Mouse (Mus musculus) embryonic facial prominence, embryonic 10.5 days (tissue): ENCODE data around the gene C530008M17Rik. TPM values are rescaled to one million over a fixed set of nuclear protein-coding genes. Genes with fewer than 3 reads are reported as not detected.

Source experiments
- DNase-seq: peaks from one replicate; pipeline ENCODE4 v3.0.0-alpha.2; 2017; ENCODE audit warnings: low spot score
- H3K27ac ChIP-seq: fragments of 300-500 bp; sonication (generic); replicated peaks from 2 replicates; pipeline ENCODE4 v1.5.1; 2016; ENCODE audit warnings: mild to moderate bottlenecking
- H3K27me3 ChIP-seq: fragments of 300-500 bp; sonication (generic); replicated peaks from 2 replicates; pipeline ENCODE4 v1.6.1; 2016; ENCODE audit warnings: low read depth, mild to moderate bottlenecking; ENCODE audit not compliant: poor library complexity, severe bottlenecking
- H3K36me3 ChIP-seq: fragments of 300-500 bp; sonication (generic); replicated peaks from 2 replicates; pipeline ENCODE4 v1.6.1; 2016; ENCODE audit warnings: mild to moderate bottlenecking, moderate library complexity
- H3K4me1 ChIP-seq: fragments of 300-500 bp; sonication (generic); 2 replicates; pipeline ENCODE4 v1.6.1; 2016
- H3K4me3 ChIP-seq: fragments of 300-500 bp; sonication (generic); 2 replicates; pipeline ENCODE4 v1.5.1; 2016; ENCODE audit warnings: mild to moderate bottlenecking, moderate library complexity
- H3K9me3 ChIP-seq: fragments of 300-500 bp; sonication (generic); 2 replicates; pipeline ENCODE4 v1.6.1; 2016; ENCODE audit warnings: mild to moderate bottlenecking
- WGBS: fragments of 180-500 bp; shearing (Covaris S2); methylation state at CpG from one replicate; pipeline ENCODE4 v1.1.7; 2016; 5-methylcytosine and 5-hydroxymethylcytosine counted together
- polyA plus RNA-seq: library from polyadenylated mRNA; unstranded; fragments of >200 nt; fragmentation: Nextera tagmentation; extraction: Ambion mirVana; gene quantifications from 2 replicates; pipeline ENCODE4 v1.2.1, GENCODE M21; 2016

The C530008M17Rik gene
- polyA plus RNA-seq, 1 experiment from 2014 or later: 33.4 TPM

- Histone ChIP-seq H3K4me1 (peaks cover 7% of the 10 kb centered on the region), H3K27me3 (no peaks in the 10 kb centered on the region), H3K4me3 (no peak overlapping the region), H3K9me3 (no peaks in the 10 kb centered on the region), H3K36me3 (peaks cover 38% of the 10 kb centered on the region), H3K27ac (peak overlapping the region; percentile 44; the same call in 1 of the 2 replicates)
- 71% methylated on average over 17 of the region's 17 CpGs for WGBS
- no peak for DNase-seq
Observed at GRCm38 (mm10) chr5:76832529-76833210, 176.4 kb downstream of the C530008M17Rik start.

- Histone ChIP-seq H3K4me3 (no peak overlapping the region), H3K36me3 (peaks cover 16% of the 10 kb centered on the region; the same call in 1 of the 2 replicates), H3K4me1 (peaks cover 8% of the 10 kb centered on the region), H3K9me3 (no peaks in the 10 kb centered on the region), H3K27ac (no peak overlapping the region), H3K27me3 (no peaks in the 10 kb centered on the region)
- 60% methylated on average over 5 of the region's 5 CpGs for WGBS
- no peak for DNase-seq
Observed at GRCm38 (mm10) chr5:76837018-76837417, 180.7 kb downstream of the C530008M17Rik start.

- peaks cover 10% of the 10 kb centered on the region; the same call in 1 of the 2 replicates for H3K36me3 ChIP-seq
- no peaks in the 10 kb centered on the region for H3K27me3 ChIP-seq
- peaks cover 3% of the 10 kb centered on the region; the same call in 1 of the 2 replicates for H3K4me1 ChIP-seq
- no peak overlapping the region for H3K4me3 ChIP-seq
- WGBS: 87% methylated on average over 6 of the region's 6 CpGs
- no peak for DNase-seq
- H3K9me3 ChIP-seq: no peaks in the 10 kb centered on the region
- H3K27ac ChIP-seq: no peak overlapping the region
Observed at GRCm38 (mm10) chr5:76839786-76840185, 183.5 kb downstream of the C530008M17Rik start.

- 93% methylated on average over 2 of the region's 2 CpGs for WGBS
- H3K27me3 ChIP-seq: no peaks in the 10 kb centered on the region
- H3K4me1 ChIP-seq: peaks cover 3% of the 10 kb centered on the region; the same call in 1 of the 2 replicates
- H3K4me3 ChIP-seq: no peak overlapping the region
- H3K36me3 ChIP-seq: peaks cover 17% of the 10 kb centered on the region
- H3K9me3 ChIP-seq: no peaks in the 10 kb centered on the region
- H3K27ac ChIP-seq: no peak overlapping the region
- DNase-seq: no peak
Observed at GRCm38 (mm10) chr5:76841859-76842258, 185.5 kb downstream of the C530008M17Rik start.

- 21% methylated on average over 4 of the region's 4 CpGs for WGBS
- Histone ChIP-seq H3K4me1 (peaks cover 3% of the 10 kb centered on the region; the same call in 1 of the 2 replicates), H3K4me3 (no peak overlapping the region), H3K9me3 (no peaks in the 10 kb centered on the region), H3K27me3 (no peaks in the 10 kb centered on the region), H3K36me3 (peaks cover 19% of the 10 kb centered on the region), H3K27ac (no peak overlapping the region)
- DNase-seq: peak; percentile 71
Observed at GRCm38 (mm10) chr5:76843448-76843847, 187.1 kb downstream of the C530008M17Rik start.

GRCm38 (mm10) chr5:76843851-76844419, 187.6 kb downstream of the C530008M17Rik start:
- Histone ChIP-seq H3K9me3 (no peaks in the 10 kb centered on the region), H3K4me3 (no peak overlapping the region), H3K27me3 (no peaks in the 10 kb centered on the region), H3K36me3 (peaks cover 24% of the 10 kb centered on the region), H3K27ac (no peak overlapping the region), H3K4me1 (peaks cover 3% of the 10 kb centered on the region; the same call in 1 of the 2 replicates)
- WGBS: 89% methylated on average over 9 of the region's 9 CpGs
- no peak for DNase-seq

- Histone ChIP-seq H3K27ac (no peak overlapping the region), H3K4me1 (peaks cover 3% of the 10 kb centered on the region; the same call in 1 of the 2 replicates)
- WGBS: 93% methylated on average over 14 of the region's 14 CpGs
Observed at GRCm38 (mm10) chr5:76844618-76845186, 188.4 kb downstream of the C530008M17Rik start.

GRCm38 (mm10) chr5:76847106-76847505, 190.8 kb downstream of the C530008M17Rik start:
- Histone ChIP-seq H3K9me3 (no peaks in the 10 kb centered on the region), H3K4me1 (peaks cover 7% of the 10 kb centered on the region; the same call in 1 of the 2 replicates), H3K27ac (no peak overlapping the region), H3K27me3 (no peaks in the 10 kb centered on the region), H3K4me3 (no peak overlapping the region), H3K36me3 (peaks cover 35% of the 10 kb centered on the region)
- DNase-seq: no peak
- 88% methylated on average over 6 of the region's 6 CpGs for WGBS

More at GRCm38 (mm10) chr5:76844618-76845186, 188.4 kb downstream of the C530008M17Rik start:
- Histone ChIP-seq H3K9me3 (no peaks in the 10 kb centered on the region), H3K36me3 (peaks cover 32% of the 10 kb centered on the region), H3K27me3 (no peaks in the 10 kb centered on the region), H3K4me3 (no peak overlapping the region)
- DNase-seq: no peak

- H3K4me3 ChIP-seq: no peak overlapping the region
- WGBS: 83% methylated on average over 4 of the region's 4 CpGs
- peaks cover 11% of the 10 kb centered on the region for H3K4me1 ChIP-seq
- no peaks in the 10 kb centered on the region for H3K9me3 ChIP-seq
- DNase-seq: no peak
- peaks cover 24% of the 10 kb centered on the region for H3K27me3 ChIP-seq
- peaks cover 49% of the 10 kb centered on the region for H3K36me3 ChIP-seq
- peak overlapping the region; percentile 35; the same call in 1 of the 2 replicates for H3K27ac ChIP-seq
Observed at GRCm38 (mm10) chr5:76851316-76851715, 195.0 kb downstream of the C530008M17Rik start.

GRCm38 (mm10) chr5:76853549-76853948, 197.2 kb downstream of the C530008M17Rik start:
- no peak overlapping the region for H3K4me3 ChIP-seq
- no peaks in the 10 kb centered on the region for H3K9me3 ChIP-seq
- WGBS: 17% methylated on average over 10 of the region's 10 CpGs
- peak; percentile 91 for DNase-seq
- H3K27ac ChIP-seq: no peak overlapping the region
- peaks cover 46% of the 10 kb centered on the region for H3K27me3 ChIP-seq
- peaks cover 63% of the 10 kb centered on the region for H3K36me3 ChIP-seq
- peaks cover 30% of the 10 kb centered on the region for H3K4me1 ChIP-seq

GRCm38 (mm10) chr5:76855829-76856600, 199.7 kb downstream of the C530008M17Rik start:
- H3K4me1 ChIP-seq: peaks cover 25% of the 10 kb centered on the region
- peak overlapping the region; percentile 51; the same call in 1 of the 2 replicates for H3K27ac ChIP-seq
- 20% methylated on average over 25 of the region's 25 CpGs for WGBS
- peak overlapping the region; percentile 54 for H3K4me3 ChIP-seq
- no peaks in the 10 kb centered on the region for H3K9me3 ChIP-seq
- H3K36me3 ChIP-seq: peaks cover 72% of the 10 kb centered on the region
- DNase-seq: peak; percentile 17
- peaks cover 54% of the 10 kb centered on the region for H3K27me3 ChIP-seq
